Mouse (Mus musculus) lung, embryonic 16.5 days (tissue): Measurements from ENCODE around the gene Ppp1r1b. TPM values are rescaled to one million over a fixed set of nuclear protein-coding genes. Genes with fewer than 3 reads are reported as not detected.

Source experiments
- ATAC-seq: fragments of 200-750 bp; cut with Nextera tagmentation; 2 replicates; pipeline ENCODE4 v1.8.0; 2017; ENCODE audit warnings: low read depth, mild to moderate bottlenecking, moderate library complexity
- H3K27ac ChIP-seq: fragments of 300-500 bp; sonication (generic); 2 replicates; pipeline ENCODE4 v1.5.1; 2014; ENCODE audit warnings: mild to moderate bottlenecking, control low read depth, low read length
- H3K27me3 ChIP-seq: fragments of 300-500 bp; sonication (generic); 2 replicates; pipeline ENCODE4 v1.6.1; 2014; ENCODE audit warnings: low read depth, low read length, mixed read lengths; ENCODE audit not compliant: control insufficient read depth, insufficient read depth
- H3K36me3 ChIP-seq: fragments of 300-500 bp; sonication (generic); 2 replicates; pipeline ENCODE4 v1.6.1; 2014; ENCODE audit warnings: low read length; ENCODE audit not compliant: control insufficient read depth, insufficient read depth
- H3K4me1 ChIP-seq: fragments of 300-500 bp; sonication (generic); replicated peaks from 2 replicates; pipeline ENCODE4 v1.6.1; 2014; ENCODE audit warnings: low read length, mixed read lengths; ENCODE audit not compliant: control insufficient read depth, insufficient read depth
- H3K4me2 ChIP-seq: fragments of 300-500 bp; sonication (generic); 2 replicates; pipeline ENCODE4 v1.6.1; 2014; ENCODE audit warnings: low read depth, low read length, control low read depth
- H3K4me3 ChIP-seq: fragments of 300-500 bp; sonication (generic); 2 replicates; pipeline ENCODE4 v1.5.1; 2014; ENCODE audit warnings: mild to moderate bottlenecking, low read length, control low read depth
- H3K9ac ChIP-seq: fragments of 300-500 bp; sonication (generic); 2 replicates; pipeline ENCODE4 v1.6.1; 2014; ENCODE audit warnings: low read length, control low read depth
- H3K9me3 ChIP-seq: fragments of 300-500 bp; sonication (generic); 2 replicates; pipeline ENCODE4 v1.6.1; 2016; ENCODE audit warnings: low read length; ENCODE audit not compliant: control insufficient read depth
- WGBS: fragments of 180-500 bp; shearing (Covaris S2); extraction: QIAGEN DNeasy Blood & Tissue Kit; methylation state at CpG from one replicate; pipeline ENCODE4 v1.1.7; 2014; 5-methylcytosine and 5-hydroxymethylcytosine counted together
- polyA plus RNA-seq: library from polyadenylated mRNA; unstranded; fragments of >200 nt; fragmentation: Nextera tagmentation; extraction: Ambion mirVana; gene quantifications from 2 replicates; pipeline ENCODE4 v1.2.1, GENCODE M21; 2015

Gene Ppp1r1b
- polyA plus RNA-seq, 1 experiment from 2014 or later, result 6.1 TPM

GRCm38 (mm10) chr11:98394301-98394700 lies 46.1 kb downstream of the Ppp1r1b start:
- Histone ChIP-seq H3K27ac (peak overlapping the region; percentile 90), H3K4me3 (no peak overlapping the region), H3K4me2 (no peak overlapping the region), H3K9ac (peak overlapping the region; percentile 22; the same call in 1 of the 2 replicates), H3K27me3 (no peaks in the 10 kb centered on the region), H3K9me3 (no peaks in the 10 kb centered on the region), H3K36me3 (no peaks in the 10 kb centered on the region), H3K4me1 (peaks cover 38% of the 10 kb centered on the region)
- ATAC-seq, result no peak
- 18% methylated on average over 6 of the region's 6 CpGs for WGBS

GRCm38 (mm10) chr11:98395041-98395440 lies 46.8 kb downstream of the Ppp1r1b start:
- no peak overlapping the region for H3K4me3 ChIP-seq
- peak overlapping the region; percentile 34; the same call in 1 of the 2 replicates for H3K9ac ChIP-seq
- H3K36me3 ChIP-seq, result no peaks in the 10 kb centered on the region
- peaks cover 44% of the 10 kb centered on the region for H3K4me1 ChIP-seq
- H3K27me3 ChIP-seq, result no peaks in the 10 kb centered on the region
- no peak; the same call in 1 of the 2 replicates for ATAC-seq
- no peaks in the 10 kb centered on the region for H3K9me3 ChIP-seq
- peak overlapping the region; percentile 90 for H3K27ac ChIP-seq
- H3K4me2 ChIP-seq, result no peak overlapping the region
- 28% methylated on average over 4 of the region's 4 CpGs for WGBS

- Histone ChIP-seq H3K27me3 (no peaks in the 10 kb centered on the region), H3K9me3 (no peaks in the 10 kb centered on the region), H3K27ac (no peak overlapping the region), H3K4me2 (no peak overlapping the region), H3K4me1 (peaks cover 33% of the 10 kb centered on the region), H3K4me3 (no peak overlapping the region), H3K36me3 (no peaks in the 10 kb centered on the region), H3K9ac (no peak overlapping the region)
- ATAC-seq, result no peak
- 86% methylated on average over 7 of the region's 7 CpGs for WGBS
These were observed 49.7 kb downstream of the Ppp1r1b start for GRCm38 (mm10) chr11:98397946-98398345.

GRCm38 (mm10) chr11:98400161-98400726 lies 52.0 kb downstream of the Ppp1r1b start, which contains the start of gene Pgap3:
Gene Pgap3 (minus strand): TSS chr11:98400490.
- no peaks in the 10 kb centered on the region for H3K27me3 ChIP-seq
- peak within 1 kb of the TSS; percentile 98 for H3K27ac ChIP-seq
- H3K4me3 ChIP-seq, result peak within 1 kb of the TSS; percentile 72
- H3K4me2 ChIP-seq, result peak within 1 kb of the TSS; percentile 81
- H3K9me3 ChIP-seq, result no peaks in the 10 kb centered on the region
- ATAC-seq, result peak; percentile 93
- peak within 1 kb of the TSS; percentile 87 for H3K9ac ChIP-seq
- WGBS, result under 1% methylated on average over 40 of the region's 40 CpGs
- no peaks in the 10 kb centered on the region for H3K36me3 ChIP-seq
- peaks cover 11% of the 10 kb centered on the region for H3K4me1 ChIP-seq

GRCm38 (mm10) chr11:98400816-98401215 lies 52.6 kb downstream of the Ppp1r1b start:
- peak overlapping the region; percentile 98 for H3K27ac ChIP-seq
- H3K4me1 ChIP-seq, result peaks cover 10% of the 10 kb centered on the region; the same call in 1 of the 2 replicates
- H3K9me3 ChIP-seq, result no peaks in the 10 kb centered on the region
- H3K27me3 ChIP-seq, result no peaks in the 10 kb centered on the region
- peak overlapping the region; percentile 87 for H3K9ac ChIP-seq
- ATAC-seq, result peak; percentile 42; the same call in 1 of the 2 replicates
- H3K4me2 ChIP-seq, result peak overlapping the region; percentile 81
- 45% methylated on average over 3 of the region's 3 CpGs for WGBS
- peak overlapping the region; percentile 72 for H3K4me3 ChIP-seq
- no peaks in the 10 kb centered on the region for H3K36me3 ChIP-seq

GRCm38 (mm10) chr11:98406621-98407020 lies 58.4 kb downstream of the Ppp1r1b start:
- Histone ChIP-seq H3K9me3 (no peaks in the 10 kb centered on the region), H3K4me3 (no peak overlapping the region), H3K4me1 (peaks cover 13% of the 10 kb centered on the region), H3K4me2 (no peak overlapping the region), H3K9ac (no peak overlapping the region), H3K27ac (no peak overlapping the region), H3K27me3 (no peaks in the 10 kb centered on the region), H3K36me3 (no peaks in the 10 kb centered on the region)
- 71% methylated on average over 6 of the region's 6 CpGs for WGBS
- ATAC-seq, result no peak

Other genes with a start within 250 kb of the Ppp1r1b start
- gene Fbxl20, start 198.0 kb upstream of the Ppp1r1b start, polyA plus RNA-seq, result 13.9 and 17.0 TPM in 2 replicates
- 58.1 and 59.2 TPM in 2 replicates for gene Med1, start 155.1 kb upstream of the Ppp1r1b start, polyA plus RNA-seq
- gene Cdk12, start 145.3 kb upstream of the Ppp1r1b start, polyA plus RNA-seq, result 8.5 and 8.8 TPM in 2 replicates
- 0.06 TPM in 1 of 2 replicates, not detected in the other for gene Neurod2, start 18.8 kb upstream of the Ppp1r1b start, polyA plus RNA-seq
- 55.9 and 61.3 TPM in 2 replicates for gene Stard3, start 10.0 kb downstream of the Ppp1r1b start, polyA plus RNA-seq
- gene Tcap, start 35.4 kb downstream of the Ppp1r1b start, polyA plus RNA-seq, result 6.7 and 8.0 TPM in 2 replicates
- gene Pnmt, start 38.0 kb downstream of the Ppp1r1b start, polyA plus RNA-seq, result 0.13 TPM in 1 of 2 replicates, not detected in the other
- 15.0 and 16.2 TPM in 2 replicates for gene Pgap3, start 52.1 kb downstream of the Ppp1r1b start, polyA plus RNA-seq
- gene Erbb2, start 64.1 kb downstream of the Ppp1r1b start, polyA plus RNA-seq, result 39.3 and 41.4 TPM in 2 replicates
- 87.5 and 97.5 TPM in 2 replicates for gene Mien1, start 90.6 kb downstream of the Ppp1r1b start, polyA plus RNA-seq
- gene Grb7, start 98.0 kb downstream of the Ppp1r1b start, polyA plus RNA-seq, result 45.6 and 47.6 TPM in 2 replicates
- 0.33 and 1.1 TPM in 2 replicates for gene Ikzf3, start 197.6 kb downstream of the Ppp1r1b start, polyA plus RNA-seq
- 0.18 TPM in 1 of 2 replicates, not detected in the other for gene Zpbp2, start 202.7 kb downstream of the Ppp1r1b start, polyA plus RNA-seq
- gene Ormdl3, start 239.0 kb downstream of the Ppp1r1b start, polyA plus RNA-seq, result 50.8 and 51.2 TPM in 2 replicates
- not detected in 2 replicates for gene Lrrc3c, start 249.9 kb downstream of the Ppp1r1b start, polyA plus RNA-seq